Mouse (Mus musculus) heart, embryonic 11.5 days (tissue): ENCODE results near the gene B4galt5. TPM values are rescaled to one million over a fixed set of nuclear protein-coding genes. Genes with fewer than 3 reads are reported as not detected.

Experiments used
- ATAC-seq: fragments of 200-750 bp; cut with Nextera tagmentation; replicated peaks from 2 replicates; pipeline ENCODE4 v1.8.0; 2017; ENCODE audit warnings: moderate library complexity; ENCODE audit not compliant: insufficient number of reproducible peaks, low FRiP score, low TSS enrichment
- H3K27ac ChIP-seq: fragments of 300-500 bp; sonication (generic); 2 replicates; pipeline ENCODE4 v1.5.1; 2014; ENCODE audit warnings: mild to moderate bottlenecking, low read depth, low read length
- H3K27me3 ChIP-seq: fragments of 300-500 bp; sonication (generic); 2 replicates; pipeline ENCODE4 v1.6.1; 2014; ENCODE audit warnings: mild to moderate bottlenecking, low read length, mixed read lengths; ENCODE audit not compliant: control insufficient read depth, insufficient read depth
- H3K36me3 ChIP-seq: fragments of 300-500 bp; sonication (generic); 2 replicates; pipeline ENCODE4 v1.6.1; 2014; ENCODE audit warnings: mild to moderate bottlenecking, low read length, moderate library complexity, mixed read lengths; ENCODE audit not compliant: control insufficient read depth, insufficient read depth
- H3K4me1 ChIP-seq: fragments of 300-500 bp; sonication (generic); 2 replicates; pipeline ENCODE4 v1.6.1; 2014; ENCODE audit warnings: low read length; ENCODE audit not compliant: control insufficient read depth, insufficient read depth
- H3K4me2 ChIP-seq: fragments of 300-500 bp; sonication (generic); 2 replicates; pipeline ENCODE4 v1.6.1; 2014; ENCODE audit warnings: mild to moderate bottlenecking, moderate library complexity
- H3K4me3 ChIP-seq: fragments of 300-500 bp; sonication (generic); 2 replicates; pipeline ENCODE4 v1.5.1; 2014; ENCODE audit warnings: low read depth, low read length
- H3K9ac ChIP-seq: fragments of 300-500 bp; sonication (generic); 2 replicates; pipeline ENCODE4 v1.6.1; 2014; ENCODE audit warnings: mild to moderate bottlenecking, low read depth, low read length, moderate library complexity
- H3K9me3 ChIP-seq: fragments of 300-500 bp; sonication (generic); replicated peaks from 2 replicates; pipeline ENCODE4 v1.6.1; 2016; ENCODE audit warnings: low read length; ENCODE audit not compliant: control insufficient read depth
- WGBS: fragments of 180-500 bp; shearing (Covaris S2); extraction: QIAGEN DNeasy Blood & Tissue Kit; methylation state at CpG from one replicate; pipeline ENCODE4 v1.1.7; 2014; ENCODE audit not compliant: insufficient replicate concordance; 5-methylcytosine and 5-hydroxymethylcytosine counted together
- polyA plus RNA-seq: library from polyadenylated mRNA; unstranded; fragments of >200 nt; fragmentation: Nextera tagmentation; extraction: Ambion mirVana; gene quantifications from 2 replicates; pipeline ENCODE4 v1.2.1, GENCODE M21; 2014

Gene B4galt5
- polyA plus RNA-seq, 1 experiment from 2014 or later: 24.5 TPM

GRCm38 (mm10) chr2:167268411-167268690, 80.6 kb downstream of the B4galt5 start:
- H3K4me3 ChIP-seq: no peak overlapping the region
- H3K4me2 ChIP-seq: no peak overlapping the region
- no peaks in the 10 kb centered on the region for H3K9me3 ChIP-seq
- H3K27ac ChIP-seq: no peak overlapping the region
- no peaks in the 10 kb centered on the region for H3K36me3 ChIP-seq
- ATAC-seq: no peak
- H3K4me1 ChIP-seq: peaks cover 9% of the 10 kb centered on the region; the same call in 1 of the 2 replicates
- 83% methylated on average over 8 of the region's 8 CpGs for WGBS
- no peaks in the 10 kb centered on the region for H3K27me3 ChIP-seq
- no peak overlapping the region for H3K9ac ChIP-seq

GRCm38 (mm10) chr2:167267531-167268410, 81.2 kb downstream of the B4galt5 start:
- Histone ChIP-seq H3K27me3 (no peaks in the 10 kb centered on the region), H3K36me3 (no peaks in the 10 kb centered on the region), H3K9ac (no peak overlapping the region), H3K9me3 (no peaks in the 10 kb centered on the region), H3K27ac (0 out of 2 replicates have a peak overlapping the region, but pooled peaks have one; percentile 35), H3K4me1 (peaks cover 9% of the 10 kb centered on the region; the same call in 1 of the 2 replicates), H3K4me2 (no peak overlapping the region), H3K4me3 (no peak overlapping the region)
- 59% methylated on average over 14 of the region's 14 CpGs for WGBS
- no peak for ATAC-seq

DNA sequence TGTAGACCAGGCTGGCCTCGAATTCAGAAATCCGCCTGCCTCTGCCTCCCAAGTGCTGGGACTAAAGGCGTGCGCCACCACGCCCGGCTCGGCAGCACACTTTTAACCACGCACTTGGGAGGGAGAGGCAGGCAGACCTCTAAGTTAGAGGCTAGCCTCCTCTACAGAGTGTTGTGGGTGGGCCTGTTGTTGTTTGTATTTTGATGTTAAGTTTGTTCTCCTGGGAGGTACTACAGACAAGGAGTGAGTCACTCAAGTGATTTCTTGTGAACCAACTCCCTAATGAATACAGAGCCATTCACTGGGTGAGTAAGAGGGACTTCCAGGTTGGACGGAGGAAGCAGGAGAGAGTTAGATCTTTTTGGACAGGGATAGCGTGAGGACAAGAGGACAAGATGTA, 82.8 kb downstream of the B4galt5 start:
- H3K4me2 ChIP-seq: no peak overlapping the region
- no peaks in the 10 kb centered on the region for H3K36me3 ChIP-seq
- H3K27ac ChIP-seq: no peak overlapping the region
- ATAC-seq: no peak
- no peaks in the 10 kb centered on the region for H3K9me3 ChIP-seq
- H3K4me1 ChIP-seq: peaks cover 9% of the 10 kb centered on the region; the same call in 1 of the 2 replicates
- H3K27me3 ChIP-seq: no peaks in the 10 kb centered on the region
- WGBS: 94% methylated on average over 10 of the region's 10 CpGs
- no peak overlapping the region for H3K4me3 ChIP-seq
- no peak overlapping the region for H3K9ac ChIP-seq

DNA sequence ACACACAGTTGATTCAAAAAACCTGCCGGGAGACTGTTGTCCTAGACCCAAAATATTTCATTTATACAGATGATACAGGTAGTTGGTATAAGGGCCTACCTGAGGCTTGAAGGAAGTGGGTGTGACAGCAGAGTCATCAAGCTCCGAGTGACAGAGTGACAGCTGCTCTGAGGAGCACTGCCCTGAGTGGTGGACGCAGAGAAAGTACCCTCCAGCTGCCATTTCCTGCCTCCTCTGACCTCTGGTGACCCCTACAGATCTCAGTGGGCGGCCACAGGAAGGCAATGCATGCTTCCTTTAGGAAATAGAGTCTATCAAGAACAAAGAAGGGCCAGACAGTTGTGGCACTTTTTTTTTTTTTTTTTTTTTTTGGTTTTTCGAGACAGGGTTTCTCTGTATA, 83.2 kb downstream of the B4galt5 start:
- ATAC-seq: no peak
- H3K27ac ChIP-seq: no peak overlapping the region
- H3K9me3 ChIP-seq: no peaks in the 10 kb centered on the region
- H3K4me3 ChIP-seq: no peak overlapping the region
- no peaks in the 10 kb centered on the region for H3K36me3 ChIP-seq
- H3K4me2 ChIP-seq: no peak overlapping the region
- H3K9ac ChIP-seq: no peak overlapping the region
- WGBS: 50% methylated on average over 4 of the region's 5 CpGs
- peaks cover 9% of the 10 kb centered on the region; the same call in 1 of the 2 replicates for H3K4me1 ChIP-seq
- no peaks in the 10 kb centered on the region for H3K27me3 ChIP-seq

DNA sequence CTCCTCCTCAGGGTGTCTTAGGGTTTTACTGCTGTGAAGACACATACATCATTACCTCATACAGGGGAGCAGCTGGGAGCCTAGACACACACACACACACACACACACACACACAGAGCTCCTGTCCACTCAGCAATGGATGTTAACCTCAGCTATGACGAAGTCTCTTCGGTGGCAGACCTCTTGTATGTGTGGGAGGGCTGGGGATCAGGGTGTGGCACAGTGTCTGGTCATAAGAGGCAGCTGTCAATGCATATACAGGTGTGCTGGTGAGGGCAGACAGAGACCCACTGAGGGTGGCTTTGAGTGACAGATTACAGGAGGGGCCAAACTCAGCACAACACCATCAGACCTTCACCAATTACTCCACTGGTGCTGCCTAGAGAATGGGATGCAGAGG, 84.0 kb downstream of the B4galt5 start:
- Histone ChIP-seq H3K4me3 (no peak overlapping the region), H3K27ac (no peak overlapping the region), H3K4me2 (no peak overlapping the region), H3K9me3 (no peaks in the 10 kb centered on the region), H3K9ac (no peak overlapping the region), H3K27me3 (no peaks in the 10 kb centered on the region), H3K36me3 (no peaks in the 10 kb centered on the region), H3K4me1 (peaks cover 9% of the 10 kb centered on the region; the same call in 1 of the 2 replicates)
- WGBS: 87% methylated on average over 2 of the region's 2 CpGs
- no peak for ATAC-seq

DNA sequence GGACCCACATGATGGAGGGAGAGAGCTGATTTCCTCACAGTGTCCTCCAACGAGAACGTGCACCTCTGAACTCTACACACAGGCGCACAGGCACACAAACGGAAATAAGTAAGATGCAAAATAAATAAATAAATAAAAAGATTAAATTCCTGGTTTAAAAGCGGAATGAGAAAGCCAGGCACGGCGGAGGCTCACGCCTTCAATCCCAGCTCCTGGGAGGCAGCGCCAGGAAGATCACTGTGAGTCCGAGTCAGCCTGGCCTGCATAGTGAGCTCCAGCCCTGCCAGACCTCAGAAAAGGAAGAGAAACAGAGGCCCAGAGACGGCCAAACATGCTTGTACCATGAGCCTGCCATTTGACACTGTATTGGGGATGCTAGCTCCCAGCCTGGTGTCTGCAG, 85.1 kb downstream of the B4galt5 start:
- Histone ChIP-seq H3K27ac (no peak overlapping the region), H3K9ac (no peak overlapping the region), H3K36me3 (no peaks in the 10 kb centered on the region), H3K4me2 (no peak overlapping the region), H3K4me3 (no peak overlapping the region), H3K27me3 (no peaks in the 10 kb centered on the region), H3K9me3 (no peaks in the 10 kb centered on the region), H3K4me1 (peaks cover 9% of the 10 kb centered on the region; the same call in 1 of the 2 replicates)
- ATAC-seq: no peak
- 71% methylated on average over 11 of the region's 11 CpGs for WGBS

- peaks cover 9% of the 10 kb centered on the region; the same call in 1 of the 2 replicates for H3K4me1 ChIP-seq
- 62% methylated on average over 8 of the region's 8 CpGs for WGBS
- no peaks in the 10 kb centered on the region for H3K27me3 ChIP-seq
- no peak overlapping the region for H3K9ac ChIP-seq
- no peaks in the 10 kb centered on the region for H3K36me3 ChIP-seq
- no peak overlapping the region for H3K4me2 ChIP-seq
- no peak overlapping the region for H3K4me3 ChIP-seq
- 0 out of 2 replicates have a peak, but pooled peaks have one; percentile 23 for ATAC-seq
- H3K9me3 ChIP-seq: no peaks in the 10 kb centered on the region
- H3K27ac ChIP-seq: no peak overlapping the region
These were observed 85.8 kb downstream of the B4galt5 start for GRCm38 (mm10) chr2:167263040-167263810.

GRCm38 (mm10) chr2:167262433-167262832, 86.5 kb downstream of the B4galt5 start:
- Histone ChIP-seq H3K4me3 (no peak overlapping the region), H3K36me3 (no peaks in the 10 kb centered on the region), H3K27me3 (no peaks in the 10 kb centered on the region), H3K4me1 (peaks cover 3% of the 10 kb centered on the region; the same call in 1 of the 2 replicates), H3K27ac (no peak overlapping the region), H3K9me3 (no peaks in the 10 kb centered on the region), H3K9ac (no peak overlapping the region), H3K4me2 (no peak overlapping the region)
- 89% methylated on average over 10 of the region's 10 CpGs for WGBS
- no peak for ATAC-seq
